Mouse (Mus musculus) cerebellum, adult 2 months (tissue): ENCODE data around the gene Slc35e3.

Experiments
- CTCF ChIP-seq: fragments of 200-500 bp; IDR thresholded peaks from 2 replicates; pipeline ENCODE4 v1.5.1; 2011; ENCODE audit warnings: low read depth, mild to moderate bottlenecking, control low read depth, low read length, moderate library complexity, borderline replicate concordance; ENCODE audit not compliant: insufficient read depth
- POLR2A ChIP-seq: fragments of 200-500 bp; IDR thresholded peaks from 2 replicates; pipeline ENCODE4 v1.6.1; 2011; ENCODE audit warnings: low read length, control low read depth, borderline replicate concordance; ENCODE audit not compliant: insufficient read depth

- no peak for TF ChIP-seq POLR2A
- no peak for TF ChIP-seq CTCF
These were observed 9.1 kb downstream of the Slc35e3 start for GRCm38 (mm10) chr10:117737075-117737474.
